Comparison of ENCODE assay signal across 11 mouse cellular contexts in the genomic region with DNA sequence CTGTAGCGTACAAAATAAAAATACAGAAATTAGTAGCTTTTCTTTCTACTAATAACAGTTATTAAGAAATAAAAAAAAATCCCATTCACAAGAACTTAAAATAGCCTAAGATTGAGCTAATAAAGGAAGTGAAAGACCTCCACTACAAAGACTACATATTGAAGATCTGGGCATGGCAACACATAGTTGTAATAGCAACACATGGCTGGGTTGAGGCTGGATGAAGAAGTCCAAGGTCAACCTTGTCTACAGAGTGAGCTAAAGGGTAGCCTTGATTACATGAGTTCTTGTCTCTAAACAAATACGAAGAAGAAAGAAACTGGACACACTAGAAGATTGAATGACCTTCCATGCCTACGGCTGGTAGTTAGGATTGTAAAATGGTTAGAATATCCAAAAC.
"Had no signal": no experiment of that assay in that cellular context is flagged by ENCODE, and none has a peak within 500 bp of the region (broad histone marks: within the 10 kb centered on the region; RNA-seq: fewer than 3 reads in every experiment).

No protein-coding gene starts in this region.

- H3K4me2 ChIP-seq: liver, embryonic 13.5 days; midbrain, embryonic 11.5 days had no signal

- H3K36me3 ChIP-seq: liver, embryonic 13.5 days had no signal

- DNase-seq: kidney, postnatal 10 days; kidney, postnatal 36 days; layer of hippocampus, postnatal 36 days; liver, embryonic 13.5 days; lung, adult 2 months; lung, postnatal 14 days; lung, postnatal 4 days; midbrain, embryonic 14.5 days; thymus, adult 18-20 months had no signal

- H3K9me3 ChIP-seq: liver, embryonic 13.5 days had no signal

- H3K4me1 ChIP-seq: liver, embryonic 13.5 days had no signal

- H3K27ac ChIP-seq: left cerebral cortex, adult 2 months; liver, embryonic 13.5 days had no signal

- H3K27me3 ChIP-seq: liver, embryonic 13.5 days had no signal

- H3K4me3 ChIP-seq: left cerebral cortex, adult 2 months; liver, embryonic 13.5 days had no signal

- H3K9ac ChIP-seq: liver, embryonic 13.5 days had no signal
